29 mouse cellular contexts compared by ENCODE assay signal in genomic region chr4:139112482-139112881, GRCm38 (mm10). TPM values are rescaled to one million over a fixed set of nuclear protein-coding genes. Genes with fewer than 3 reads are reported as not detected.
DNase-seq lines count a peak whose midpoint lies in the region; ATAC-seq and TF ChIP-seq lines count a peak whose summit lies in the region.
"Had no signal": no experiment of that assay in that cellular context is flagged by ENCODE, and none has a peak within 500 bp of the region (broad histone marks: within the 10 kb centered on the region; RNA-seq: fewer than 3 reads in every experiment).

No protein-coding gene starts in this region.

- H3K4me2 ChIP-seq in liver, embryonic 15.5 days, result no peak overlapping the region
- H3K4me2 ChIP-seq in intestine, embryonic 16.5 days (ENCODE audit: low read depth, low read length), result no peak overlapping the region
- H3K4me2 ChIP-seq in stomach, postnatal 0 days (replicated peaks; ENCODE audit: low read depth), result no peak overlapping the region
- H3K4me2 ChIP-seq: embryonic facial prominence, embryonic 15.5 days; forebrain, embryonic 12.5 days; heart, embryonic 12.5 days; hindbrain, embryonic 13.5 days; neural tube, embryonic 15.5 days had no signal

- peak; percentile 54 for DNase-seq in kidney, adult 9 months
- DNase-seq in kidney, postnatal 14 days, result no peak
- DNase-seq in liver, result no peak
- DNase-seq in stomach, postnatal 0 days (ENCODE audit: low spot score), result no peak
- DNase-seq in natural killer cell, adult 2 months (ENCODE audit: low spot score in 2 of 2), result no peak
- DNase-seq: adrenal gland, postnatal 25 days; cerebellum, adult 11-12 months; cerebellum, adult 9-11 months; embryo, embryonic 11 days; forebrain, postnatal 0 days; heart, adult 2 months; heart, postnatal 4 days; layer of hippocampus, adult 9-11 months; liver, embryonic 13.5 days; lung, postnatal 10 days; midbrain, embryonic 14.5 days; retina, postnatal 1 day; right cerebral cortex, postnatal 14 days; thymus, adult 2 months; thymus, postnatal 36 days had no signal

- H3K27ac ChIP-seq in liver, embryonic 15.5 days (replicated peaks), result peak overlapping the region; percentile 48; the same call in 1 of the 2 replicates
- peak overlapping the region; percentile 52; the same call in 1 of the 2 replicates for H3K27ac ChIP-seq in intestine, embryonic 16.5 days (ENCODE audit: low read length)
- H3K27ac ChIP-seq in stomach, postnatal 0 days (replicated peaks), result 0 out of 2 replicates have a peak overlapping the region, but pooled peaks have one; percentile 18
- H3K27ac ChIP-seq: forebrain, embryonic 12.5 days; heart, adult 2 months; hindbrain, embryonic 13.5 days; neural tube, embryonic 15.5 days had no signal

- no peak for TF ChIP-seq CTCF in stomach, postnatal 0 days (IDR thresholded peaks at IDR 0.05; ENCODE audit: low read depth)

- no peak for TF ChIP-seq EP300 in stomach, postnatal 0 days (optimal IDR thresholded peaks at IDR 0.05)

- H3K9me3 ChIP-seq in liver, embryonic 15.5 days (replicated peaks), result no peaks in the 10 kb centered on the region
- H3K9me3 ChIP-seq in intestine, embryonic 16.5 days (ENCODE audit: control insufficient read depth, low read length), result no peaks in the 10 kb centered on the region
- H3K9me3 ChIP-seq in stomach, postnatal 0 days (ENCODE audit: control insufficient read depth, low read length), result no peaks in the 10 kb centered on the region
- H3K9me3 ChIP-seq: embryonic facial prominence, embryonic 15.5 days; forebrain, embryonic 12.5 days; heart, embryonic 12.5 days; hindbrain, embryonic 13.5 days; liver, embryonic 13.5 days; neural tube, embryonic 15.5 days had no signal

- no peak overlapping the region for H3K4me3 ChIP-seq in liver, embryonic 15.5 days (replicated peaks)
- H3K4me3 ChIP-seq in intestine, embryonic 16.5 days (ENCODE audit: low read length), result no peak overlapping the region
- no peak overlapping the region for H3K4me3 ChIP-seq in stomach, postnatal 0 days (ENCODE audit: low read depth, low read length)
- H3K4me3 ChIP-seq: embryonic facial prominence, embryonic 15.5 days; forebrain, embryonic 12.5 days; heart, adult 2 months; heart, embryonic 12.5 days; hindbrain, embryonic 13.5 days; liver, embryonic 13.5 days; neural tube, embryonic 15.5 days had no signal

- ATAC-seq in liver, embryonic 15.5 days (ENCODE audit: insufficient read depth), result no peak
- peak; percentile 52; the same call in 1 of the 2 replicates for ATAC-seq in intestine, embryonic 16.5 days
- ATAC-seq in stomach, postnatal 0 days (ENCODE audit: low FRiP score, low TSS enrichment), result no peak
- ATAC-seq: CD4-positive, CD25-positive, alpha-beta regulatory T cell, adult 4 months; forebrain, postnatal 0 days had no signal

- 59% methylated on average over 3 of the region's 3 CpGs for WGBS in liver, embryonic 15.5 days (ENCODE audit: insufficient replicate concordance)
- 64% methylated on average over 3 of the region's 3 CpGs for WGBS in intestine, embryonic 16.5 days
- WGBS in stomach, postnatal 0 days, result 51% methylated on average over 3 of the region's 3 CpGs

- no peak overlapping the region for H3K9ac ChIP-seq in liver, embryonic 15.5 days
- H3K9ac ChIP-seq in intestine, embryonic 16.5 days (ENCODE audit: low read depth, low read length), result no peak overlapping the region
- no peak overlapping the region for H3K9ac ChIP-seq in stomach, postnatal 0 days (ENCODE audit: low read length)
- H3K9ac ChIP-seq: embryonic facial prominence, embryonic 15.5 days; forebrain, embryonic 12.5 days; forebrain, postnatal 0 days; heart, embryonic 12.5 days; hindbrain, embryonic 13.5 days; liver, embryonic 13.5 days; neural tube, embryonic 15.5 days had no signal

- 0 out of 2 replicates have a peak, but pooled peaks cover 3% of the 10 kb centered on the region for H3K36me3 ChIP-seq in liver, embryonic 15.5 days (replicated peaks)
- no peaks in the 10 kb centered on the region for H3K36me3 ChIP-seq in intestine, embryonic 16.5 days (ENCODE audit: control insufficient read depth, insufficient read depth, low read length)
- H3K36me3 ChIP-seq in stomach, postnatal 0 days (ENCODE audit: control insufficient read depth, insufficient read depth, low read length), result no peaks in the 10 kb centered on the region
- H3K36me3 ChIP-seq: embryonic facial prominence, embryonic 15.5 days; forebrain, embryonic 12.5 days; heart, embryonic 12.5 days; hindbrain, embryonic 13.5 days; liver, embryonic 13.5 days; neural tube, embryonic 15.5 days had no signal

- H3K4me1 ChIP-seq in liver, embryonic 15.5 days (replicated peaks), result peaks cover 68% of the 10 kb centered on the region
- H3K4me1 ChIP-seq in intestine, embryonic 16.5 days (ENCODE audit: control insufficient read depth, insufficient read depth, low read length), result peaks cover 45% of the 10 kb centered on the region
- peaks cover 13% of the 10 kb centered on the region for H3K4me1 ChIP-seq in stomach, postnatal 0 days (replicated peaks; ENCODE audit: control insufficient read depth, insufficient read depth)

- no peaks in the 10 kb centered on the region for H3K27me3 ChIP-seq in liver, embryonic 15.5 days
- H3K27me3 ChIP-seq in intestine, embryonic 16.5 days (replicated peaks; ENCODE audit: control insufficient read depth, insufficient read depth, low read length), result no peaks in the 10 kb centered on the region
- no peaks in the 10 kb centered on the region for H3K27me3 ChIP-seq in stomach, postnatal 0 days (ENCODE audit: control insufficient read depth, insufficient read depth, low read length)
- H3K27me3 ChIP-seq: embryonic facial prominence, embryonic 15.5 days; forebrain, embryonic 12.5 days; heart, embryonic 12.5 days; hindbrain, embryonic 13.5 days; liver, embryonic 13.5 days; neural tube, embryonic 15.5 days had no signal

RNA-seq across cellular contexts. Expression of gene Minos1, which starts 18.4 kb away (rescaled TPM):
- 228 and 290 TPM in 2 replicates for polyA plus RNA-seq in liver, embryonic 15.5 days (2015; fragmentation: Nextera tagmentation; extraction: Ambion mirVana)
- polyA plus RNA-seq in intestine, embryonic 16.5 days (2015; fragmentation: Nextera tagmentation; extraction: Ambion mirVana), result 658 and 660 TPM in 2 replicates
- 569 and 588 TPM in 2 replicates for polyA plus RNA-seq in stomach, postnatal 0 days (2015; fragmentation: Nextera tagmentation; extraction: Ambion mirVana)

RNA-seq across cellular contexts. Expression of gene Nbl1, which starts 19.7 kb away (rescaled TPM):
- 2.6 and 3.0 TPM in 2 replicates for polyA plus RNA-seq in liver, embryonic 15.5 days (2015; fragmentation: Nextera tagmentation; extraction: Ambion mirVana)
- 38.9 and 43.3 TPM in 2 replicates for polyA plus RNA-seq in intestine, embryonic 16.5 days (2015; fragmentation: Nextera tagmentation; extraction: Ambion mirVana)
- polyA plus RNA-seq in stomach, postnatal 0 days (2015; fragmentation: Nextera tagmentation; extraction: Ambion mirVana), result 53.6 and 58.9 TPM in 2 replicates

RNA-seq across cellular contexts. Expression of gene Htr6, which starts 37.1 kb away (rescaled TPM):
- not detected in 2 replicates for polyA plus RNA-seq in liver, embryonic 15.5 days (2015; fragmentation: Nextera tagmentation; extraction: Ambion mirVana)
- 0.05 TPM in 1 of 2 replicates, not detected in the other for polyA plus RNA-seq in intestine, embryonic 16.5 days (2015; fragmentation: Nextera tagmentation; extraction: Ambion mirVana)
- 0.05 TPM in 1 of 2 replicates, not detected in the other for polyA plus RNA-seq in stomach, postnatal 0 days (2015; fragmentation: Nextera tagmentation; extraction: Ambion mirVana)
- polyA plus RNA-seq: CD4-positive, CD25-positive, alpha-beta regulatory T cell, adult 4 months; heart, adult 2 months; heart, embryonic 12.5 days; heart, postnatal 0 days; liver, embryonic 13.5 days; thymus, adult 2 months had no signal

Comparison
In these comparisons a context has a peak if more than half of its experiments do, and no peak if none do; other contexts are left out.
1. RNA of gene Nbl1, which starts 19.7 kb away (polyA plus RNA-seq): 53.6 to 58.9 TPM in stomach, postnatal 0 days and 38.9 to 43.3 TPM in intestine, embryonic 16.5 days; 2.6 to 3.0 TPM in liver, embryonic 15.5 days; every median in the first group is over 10 times any median in the second.
2. Peak in every context shown above with its lines, with median percentiles within 50 percentile points of each other: H3K27ac ChIP-seq.